Mouse (Mus musculus) embryonic fibroblast, embryonic 13.5 days (primary cell): ENCODE measurements at regions not wholly inside any gene's neighbourhood (a gene's known extent, or its start where the extent isn't known, plus 50 kb on each side); places are given as distances from the start of the nearest gene placed in this dataset.

Source experiments
- CTCF ChIP-seq: IDR thresholded peaks from 2 replicates; pipeline ENCODE4 v1.5.1; 2011; ENCODE audit warnings: mild to moderate bottlenecking, control low read depth, low read length, moderate library complexity, borderline replicate concordance; ENCODE audit not compliant: insufficient read depth
- POLR2A ChIP-seq: IDR thresholded peaks from 2 replicates; pipeline ENCODE4 v1.6.1; 2011; ENCODE audit warnings: low read depth, mild to moderate bottlenecking, control low read depth, low read length, moderate library complexity

DNA sequence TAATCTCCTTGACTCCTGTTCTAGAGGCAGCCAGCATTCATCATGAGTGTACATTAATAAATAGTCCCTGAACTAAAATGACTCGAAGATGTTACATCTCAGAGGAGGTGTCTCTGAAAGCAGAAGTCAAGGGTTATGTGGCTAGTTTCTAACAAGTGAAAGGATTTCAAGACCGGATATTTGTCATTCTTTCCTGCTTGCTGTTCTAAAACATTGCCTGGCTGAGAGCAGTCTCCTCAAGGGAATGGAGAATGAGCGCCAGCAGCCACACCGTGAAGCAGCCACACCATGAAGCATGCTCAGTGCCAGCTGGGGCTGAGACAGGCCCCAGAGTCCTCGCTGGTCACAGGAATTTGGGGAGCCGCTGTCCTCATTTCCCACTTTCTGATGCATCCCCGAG, 71.8 kb downstream of the Sox1 start:
- no peak for TF ChIP-seq CTCF
- no peak for TF ChIP-seq POLR2A
